Mouse (Mus musculus) intestine, embryonic 16.5 days (tissue): ENCODE results near the gene S100z. TPM values are rescaled to one million over a fixed set of nuclear protein-coding genes. Genes with fewer than 3 reads are reported as not detected.

ENCODE experiments used
- ATAC-seq: fragments of 200-750 bp; cut with Nextera tagmentation; 2 replicates; pipeline ENCODE4 v1.8.0; 2017; ENCODE audit warnings: moderate TSS enrichment, moderate library complexity
- H3K27ac ChIP-seq: fragments of 300-500 bp; sonication (generic); 2 replicates; pipeline ENCODE4 v1.5.1; 2014; ENCODE audit warnings: mild to moderate bottlenecking, low read length
- H3K27me3 ChIP-seq: fragments of 300-500 bp; sonication (generic); replicated peaks from 2 replicates; pipeline ENCODE4 v1.6.1; 2014; ENCODE audit warnings: low read length, control low read depth, mixed read lengths; ENCODE audit not compliant: control insufficient read depth, insufficient read depth
- H3K36me3 ChIP-seq: fragments of 300-500 bp; sonication (generic); 2 replicates; pipeline ENCODE4 v1.6.1; 2014; ENCODE audit warnings: low read length, control low read depth; ENCODE audit not compliant: control insufficient read depth, insufficient read depth
- H3K4me1 ChIP-seq: fragments of 300-500 bp; sonication (generic); 2 replicates; pipeline ENCODE4 v1.6.1; 2014; ENCODE audit warnings: low read length, control low read depth, mixed read lengths; ENCODE audit not compliant: control insufficient read depth, insufficient read depth
- H3K4me2 ChIP-seq: fragments of 300-500 bp; sonication (generic); 2 replicates; pipeline ENCODE4 v1.6.1; 2014; ENCODE audit warnings: low read depth, low read length, control low read depth
- H3K4me3 ChIP-seq: fragments of 300-500 bp; sonication (generic); 2 replicates; pipeline ENCODE4 v1.5.1; 2014; ENCODE audit warnings: mild to moderate bottlenecking, low read length
- H3K9ac ChIP-seq: fragments of 300-500 bp; sonication (generic); 2 replicates; pipeline ENCODE4 v1.6.1; 2014; ENCODE audit warnings: low read depth, low read length
- H3K9me3 ChIP-seq: fragments of 300-500 bp; sonication (generic); 2 replicates; pipeline ENCODE4 v1.6.1; 2016; ENCODE audit warnings: low read length, control low read depth; ENCODE audit not compliant: control insufficient read depth
- WGBS: fragments of 180-500 bp; shearing (Covaris S2); extraction: QIAGEN DNeasy Blood & Tissue Kit; methylation state at CpG from one replicate; pipeline ENCODE4 v1.1.7; 2014; 5-methylcytosine and 5-hydroxymethylcytosine counted together
- polyA plus RNA-seq: library from polyadenylated mRNA; unstranded; fragments of >200 nt; fragmentation: Nextera tagmentation; extraction: Ambion mirVana; gene quantifications from 2 replicates; pipeline ENCODE4 v1.2.1, GENCODE M21; 2015

Gene S100z
- polyA plus RNA-seq, 1 experiment from 2014 or later, result 0.40 TPM

GRCm38 (mm10) chr13:95503279-95503917 is 24.9 kb upstream of the S100z start:
- no peak overlapping the region for H3K9ac ChIP-seq
- no peak overlapping the region for H3K4me3 ChIP-seq
- no peaks in the 10 kb centered on the region for H3K9me3 ChIP-seq
- no peak overlapping the region for H3K27ac ChIP-seq
- ATAC-seq, result no peak
- no peaks in the 10 kb centered on the region for H3K27me3 ChIP-seq
- 67% methylated on average over 8 of the region's 8 CpGs for WGBS
- no peaks in the 10 kb centered on the region for H3K36me3 ChIP-seq
- no peaks in the 10 kb centered on the region for H3K4me1 ChIP-seq
- no peak overlapping the region for H3K4me2 ChIP-seq

- Histone ChIP-seq H3K9ac (no peak overlapping the region), H3K4me2 (no peak overlapping the region), H3K9me3 (no peaks in the 10 kb centered on the region), H3K4me1 (peaks cover 13% of the 10 kb centered on the region), H3K27me3 (no peaks in the 10 kb centered on the region), H3K36me3 (no peaks in the 10 kb centered on the region), H3K27ac (no peak overlapping the region), H3K4me3 (no peak overlapping the region)
- WGBS, result 91% methylated on average over 3 of the region's 3 CpGs
- ATAC-seq, result no peak
Observed at GRCm38 (mm10) chr13:95496601-95497000, 18.1 kb upstream of the S100z start.

DNA sequence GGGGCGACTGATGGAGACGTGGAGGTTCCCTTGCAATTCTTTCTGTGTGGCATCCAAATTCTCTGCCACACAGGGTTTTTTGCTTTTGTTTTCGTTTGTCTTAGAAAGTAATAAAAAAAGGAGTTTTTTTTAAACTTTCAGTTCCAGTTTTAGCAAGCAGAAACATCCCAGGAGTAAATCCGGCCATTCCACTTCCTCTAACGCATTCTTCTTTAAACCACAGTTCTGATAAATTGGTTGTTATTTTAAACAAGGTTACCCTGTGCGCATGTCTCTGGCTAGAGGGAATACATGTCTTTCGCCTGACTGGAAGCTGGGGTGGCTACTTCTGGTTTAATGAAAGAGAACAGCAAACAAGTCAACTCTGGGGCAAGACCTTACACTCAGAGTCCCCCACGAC is 16.3 kb upstream of the S100z start:
- 0 out of 2 replicates have a peak overlapping the region, but pooled peaks have one; percentile 19 for H3K27ac ChIP-seq
- no peak overlapping the region for H3K9ac ChIP-seq
- no peaks in the 10 kb centered on the region for H3K27me3 ChIP-seq
- peaks cover 13% of the 10 kb centered on the region for H3K4me1 ChIP-seq
- no peaks in the 10 kb centered on the region for H3K9me3 ChIP-seq
- no peaks in the 10 kb centered on the region for H3K36me3 ChIP-seq
- no peak overlapping the region for H3K4me3 ChIP-seq
- WGBS, result 49% methylated on average over 8 of the region's 8 CpGs
- H3K4me2 ChIP-seq, result no peak overlapping the region
- no peak for ATAC-seq

DNA sequence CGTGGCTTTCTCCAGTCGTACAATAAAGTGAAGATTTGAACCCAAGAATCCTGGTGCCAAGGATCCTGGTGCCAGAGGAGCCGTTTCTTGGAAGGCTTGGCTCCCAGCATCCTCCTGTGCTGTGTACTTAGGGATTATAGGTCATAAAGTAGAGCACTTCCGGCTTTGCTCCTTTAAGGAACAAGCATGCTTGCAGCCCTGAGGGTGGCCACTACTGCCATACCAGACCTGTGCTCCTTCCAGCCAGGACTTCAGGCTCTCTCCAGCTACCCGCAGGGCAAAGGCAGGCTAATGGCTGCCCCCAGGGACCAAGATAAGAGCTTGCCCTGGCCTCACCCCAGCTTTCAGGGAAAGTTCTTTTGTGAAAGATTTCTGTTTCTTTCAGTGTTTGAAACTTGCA is 14.8 kb upstream of the S100z start:
- Histone ChIP-seq H3K27me3 (no peaks in the 10 kb centered on the region), H3K9me3 (no peaks in the 10 kb centered on the region), H3K4me3 (no peak overlapping the region), H3K4me2 (no peak overlapping the region), H3K9ac (no peak overlapping the region), H3K27ac (no peak overlapping the region), H3K36me3 (no peaks in the 10 kb centered on the region), H3K4me1 (peaks cover 13% of the 10 kb centered on the region)
- ATAC-seq, result peak; percentile 68
- 42% methylated on average over 5 of the region's 5 CpGs for WGBS

DNA sequence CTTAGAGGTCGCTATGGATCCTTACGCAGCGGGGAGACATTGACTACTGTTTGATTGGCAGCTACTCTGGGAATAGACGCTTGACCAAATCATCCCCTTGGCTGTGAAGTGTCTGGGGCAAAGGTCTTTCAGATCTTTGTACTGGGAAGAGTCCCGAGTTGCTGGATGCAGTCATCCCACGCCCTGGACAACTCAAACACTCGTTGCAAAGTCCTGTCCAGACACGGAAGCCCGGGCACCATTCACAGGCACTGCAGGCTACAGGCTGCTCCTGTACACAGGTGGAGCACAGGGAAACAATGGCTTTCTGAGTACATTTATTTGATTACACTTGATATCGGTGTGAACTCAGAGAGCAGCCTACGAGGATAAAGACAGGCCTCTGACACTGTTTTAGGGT is 12.8 kb upstream of the S100z start:
- no peaks in the 10 kb centered on the region for H3K27me3 ChIP-seq
- WGBS, result 57% methylated on average over 11 of the region's 11 CpGs
- no peak overlapping the region for H3K4me2 ChIP-seq
- ATAC-seq, result peak; percentile 74
- no peaks in the 10 kb centered on the region for H3K36me3 ChIP-seq
- H3K9me3 ChIP-seq, result no peaks in the 10 kb centered on the region
- H3K27ac ChIP-seq, result peak overlapping the region; percentile 9; the same call in 1 of the 2 replicates
- H3K9ac ChIP-seq, result no peak overlapping the region
- no peak overlapping the region for H3K4me3 ChIP-seq
- H3K4me1 ChIP-seq, result peaks cover 17% of the 10 kb centered on the region

- Histone ChIP-seq H3K36me3 (no peaks in the 10 kb centered on the region), H3K4me3 (no peak overlapping the region), H3K27me3 (no peaks in the 10 kb centered on the region), H3K27ac (no peak overlapping the region), H3K9ac (no peak overlapping the region), H3K4me2 (no peak overlapping the region), H3K9me3 (no peaks in the 10 kb centered on the region), H3K4me1 (peaks cover 6% of the 10 kb centered on the region; the same call in 1 of the 2 replicates)
- no peak for ATAC-seq
- 28% methylated on average over 5 of the region's 5 CpGs for WGBS
Observed at GRCm38 (mm10) chr13:95484664-95485063, 6.1 kb upstream of the S100z start.

DNA sequence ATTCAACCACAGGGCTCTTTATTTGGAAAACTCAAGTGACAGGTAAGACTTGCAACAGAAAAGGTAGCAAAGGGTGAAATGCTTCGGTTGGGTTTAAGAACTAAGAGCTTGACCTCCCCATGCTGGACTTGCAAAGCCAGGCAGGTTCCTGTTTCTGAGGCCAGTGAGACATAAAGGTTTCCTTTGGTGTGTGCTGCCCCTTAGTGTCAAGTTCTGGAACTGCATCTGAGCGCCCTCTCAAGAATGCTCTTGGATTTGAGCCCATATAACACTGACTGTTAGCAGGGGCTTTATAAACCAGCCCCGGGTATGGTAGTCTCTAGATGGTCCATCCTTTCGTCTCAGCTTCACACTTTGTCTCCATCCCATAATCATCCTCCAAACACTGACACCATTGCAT is 2.9 kb upstream of the S100z start:
- Histone ChIP-seq H3K4me1 (peaks cover 3% of the 10 kb centered on the region; the same call in 1 of the 2 replicates), H3K4me2 (no peak overlapping the region), H3K9me3 (no peaks in the 10 kb centered on the region), H3K27me3 (no peaks in the 10 kb centered on the region), H3K4me3 (no peak overlapping the region), H3K9ac (no peak overlapping the region), H3K27ac (no peak overlapping the region), H3K36me3 (no peaks in the 10 kb centered on the region)
- WGBS, result 8% methylated on average over 4 of the region's 4 CpGs
- ATAC-seq, result peak; percentile 63; the same call in 1 of the 2 replicates

GRCm38 (mm10) chr13:95477173-95477572 is 1.3 kb downstream of the S100z start:
- no peak overlapping the region for H3K4me3 ChIP-seq
- H3K9me3 ChIP-seq, result no peaks in the 10 kb centered on the region
- H3K36me3 ChIP-seq, result no peaks in the 10 kb centered on the region
- H3K9ac ChIP-seq, result no peak overlapping the region
- no peak overlapping the region for H3K27ac ChIP-seq
- no peaks in the 10 kb centered on the region for H3K4me1 ChIP-seq
- no peaks in the 10 kb centered on the region for H3K27me3 ChIP-seq
- ATAC-seq, result no peak
- H3K4me2 ChIP-seq, result no peak overlapping the region
- WGBS, result 66% methylated on average over 6 of the region's 6 CpGs

GRCm38 (mm10) chr13:95475124-95475523 is 3.4 kb downstream of the S100z start:
- Histone ChIP-seq H3K36me3 (no peaks in the 10 kb centered on the region), H3K27ac (no peak overlapping the region), H3K4me2 (no peak overlapping the region), H3K9ac (no peak overlapping the region), H3K9me3 (no peaks in the 10 kb centered on the region), H3K4me1 (no peaks in the 10 kb centered on the region), H3K4me3 (no peak overlapping the region), H3K27me3 (no peaks in the 10 kb centered on the region)
- WGBS, result 31% methylated on average over 7 of the region's 7 CpGs
- no peak for ATAC-seq

- H3K9ac ChIP-seq, result no peak overlapping the region
- WGBS, result 82% methylated on average over 3 of the region's 3 CpGs
- no peak for ATAC-seq
Observed at GRCm38 (mm10) chr13:95474294-95474693, 4.2 kb downstream of the S100z start.

More at GRCm38 (mm10) chr13:95474294-95474693, 4.2 kb downstream of the S100z start:
- Histone ChIP-seq H3K27ac (no peak overlapping the region), H3K4me2 (no peak overlapping the region), H3K36me3 (no peaks in the 10 kb centered on the region), H3K4me1 (no peaks in the 10 kb centered on the region), H3K4me3 (no peak overlapping the region), H3K9me3 (no peaks in the 10 kb centered on the region), H3K27me3 (no peaks in the 10 kb centered on the region)
